Mouse (Mus musculus) embryonic facial prominence, embryonic 11.5 days (tissue): ENCODE measurements around the gene Klk12. TPM values are rescaled to one million over a fixed set of nuclear protein-coding genes. Genes with fewer than 3 reads are reported as not detected.

ENCODE experiments used
- ATAC-seq: fragments of 200-750 bp; cut with Nextera tagmentation; replicated peaks from 2 replicates; pipeline ENCODE4 v1.8.0; 2017; ENCODE audit warnings: low read depth; ENCODE audit not compliant: insufficient number of reproducible peaks, low FRiP score, low TSS enrichment
- DNase-seq: peaks from one replicate; pipeline ENCODE4 v3.0.0-alpha.2; 2015; ENCODE audit warnings: low spot score
- H3K27ac ChIP-seq: fragments of 300-500 bp; sonication (generic); replicated peaks from 2 replicates; pipeline ENCODE4 v1.5.1; 2014; ENCODE audit warnings: mild to moderate bottlenecking, low read depth, low read length, control low read depth
- H3K27me3 ChIP-seq: fragments of 300-500 bp; sonication (generic); 2 replicates; pipeline ENCODE4 v1.6.1; 2014; ENCODE audit warnings: mild to moderate bottlenecking, low read length, moderate library complexity, mixed read lengths; ENCODE audit not compliant: control insufficient read depth, insufficient read depth
- H3K36me3 ChIP-seq: fragments of 300-500 bp; sonication (generic); replicated peaks from 2 replicates; pipeline ENCODE4 v1.6.1; 2014; ENCODE audit warnings: low read depth, mild to moderate bottlenecking, low read length, moderate library complexity, mixed read lengths; ENCODE audit not compliant: control insufficient read depth, insufficient read depth
- H3K4me1 ChIP-seq: fragments of 300-500 bp; sonication (generic); 2 replicates; pipeline ENCODE4 v1.6.1; 2014; ENCODE audit warnings: low read length, mixed read lengths; ENCODE audit not compliant: control insufficient read depth, insufficient read depth
- H3K4me2 ChIP-seq: fragments of 300-500 bp; sonication (generic); 2 replicates; pipeline ENCODE4 v1.6.1; 2014; ENCODE audit warnings: low read depth, mild to moderate bottlenecking, control low read depth, low read length, moderate library complexity
- H3K4me3 ChIP-seq: fragments of 300-500 bp; sonication (generic); 2 replicates; pipeline ENCODE4 v1.5.1; 2014; ENCODE audit warnings: low read depth, low read length, control low read depth
- H3K9ac ChIP-seq: fragments of 300-500 bp; sonication (generic); replicated peaks from 2 replicates; pipeline ENCODE4 v1.6.1; 2014; ENCODE audit warnings: mild to moderate bottlenecking, control low read depth, low read length
- H3K9me3 ChIP-seq: fragments of 300-500 bp; sonication (generic); replicated peaks from 2 replicates; pipeline ENCODE4 v1.6.1; 2016; ENCODE audit warnings: mild to moderate bottlenecking, low read length, inconsistent platforms, mixed read lengths; ENCODE audit not compliant: control insufficient read depth
- WGBS: fragments of 180-500 bp; shearing (Covaris S2); extraction: QIAGEN DNeasy Blood & Tissue Kit; methylation state at CpG from one replicate; pipeline ENCODE4 v1.1.7; 2014; 5-methylcytosine and 5-hydroxymethylcytosine counted together
- polyA plus RNA-seq: library from polyadenylated mRNA; unstranded; fragments of >200 nt; fragmentation: Nextera tagmentation; extraction: Ambion mirVana; gene quantifications from 2 replicates; pipeline ENCODE4 v1.2.1, GENCODE M21; 2014

The Klk12 gene
- polyA plus RNA-seq, result not detected in 2 replicates

GRCm38 (mm10) chr7:43768597-43768996, at the start of gene Klk12:
Gene Klk12, plus strand, starts transcription at chr7:43768897.
- Histone ChIP-seq H3K9ac (no peak within 1 kb of the TSS), H3K4me2 (no peak within 1 kb of the TSS), H3K4me3 (no peak within 1 kb of the TSS), H3K4me1 (no peaks in the 10 kb centered on the region), H3K27ac (no peak within 1 kb of the TSS), H3K27me3 (no peaks in the 10 kb centered on the region), H3K36me3 (no peaks in the 10 kb centered on the region), H3K9me3 (no peaks in the 10 kb centered on the region)
- WGBS, result 86% methylated on average over 4 of the region's 4 CpGs
- ATAC-seq, result no peak
- DNase-seq, result no peak

- Histone ChIP-seq H3K27ac (no peak overlapping the region), H3K4me1 (no peaks in the 10 kb centered on the region), H3K36me3 (no peaks in the 10 kb centered on the region), H3K4me3 (no peak overlapping the region), H3K4me2 (no peak overlapping the region), H3K9ac (no peak overlapping the region), H3K9me3 (no peaks in the 10 kb centered on the region), H3K27me3 (no peaks in the 10 kb centered on the region)
- WGBS, result 73% methylated on average over 1 of the region's 1 CpGs
- DNase-seq, result no peak
- ATAC-seq, result no peak
These were observed 20.9 kb upstream of the Klk12 start for GRCm38 (mm10) chr7:43747788-43748187.

GRCm38 (mm10) chr7:43752806-43753205, 15.9 kb upstream of the Klk12 start:
- ATAC-seq, result no peak
- no peaks in the 10 kb centered on the region for H3K9me3 ChIP-seq

GRCm38 (mm10) chr7:43766484-43766883, 2.2 kb upstream of the Klk12 start:
- Histone ChIP-seq H3K27ac (no peak overlapping the region), H3K27me3 (no peaks in the 10 kb centered on the region), H3K9me3 (no peaks in the 10 kb centered on the region), H3K4me3 (no peak overlapping the region), H3K36me3 (no peaks in the 10 kb centered on the region), H3K4me1 (no peaks in the 10 kb centered on the region), H3K4me2 (no peak overlapping the region), H3K9ac (no peak overlapping the region)
- no peak for DNase-seq
- ATAC-seq, result no peak
- WGBS, result 49% methylated on average over 8 of the region's 8 CpGs

More at GRCm38 (mm10) chr7:43752806-43753205, 15.9 kb upstream of the Klk12 start:
- no peaks in the 10 kb centered on the region for H3K4me1 ChIP-seq
- H3K4me2 ChIP-seq, result no peak overlapping the region
- WGBS, result 88% methylated on average over 2 of the region's 2 CpGs
- H3K27me3 ChIP-seq, result no peaks in the 10 kb centered on the region
- H3K36me3 ChIP-seq, result no peaks in the 10 kb centered on the region
- no peak overlapping the region for H3K4me3 ChIP-seq
- no peak overlapping the region for H3K27ac ChIP-seq
- no peak for DNase-seq
- H3K9ac ChIP-seq, result no peak overlapping the region

GRCm38 (mm10) chr7:43769636-43770035, 939 bp downstream of the Klk12 start:
- 88% methylated on average over 8 of the region's 8 CpGs for WGBS
- ATAC-seq (no peak; the same call in 1 of the 2 replicates), DNase-seq (no peak)
- H3K27ac ChIP-seq, result no peak overlapping the region
- no peaks in the 10 kb centered on the region for H3K36me3 ChIP-seq
- no peaks in the 10 kb centered on the region for H3K9me3 ChIP-seq
- no peaks in the 10 kb centered on the region for H3K27me3 ChIP-seq
- H3K4me3 ChIP-seq, result no peak overlapping the region
- H3K9ac ChIP-seq, result no peak overlapping the region
- no peaks in the 10 kb centered on the region for H3K4me1 ChIP-seq
- H3K4me2 ChIP-seq, result no peak overlapping the region

- DNase-seq, result no peak
- H3K27ac ChIP-seq, result no peak overlapping the region
- H3K9ac ChIP-seq, result no peak overlapping the region
- 94% methylated on average over 10 of the region's 10 CpGs for WGBS
- no peak overlapping the region for H3K4me2 ChIP-seq
- no peaks in the 10 kb centered on the region for H3K36me3 ChIP-seq
- no peaks in the 10 kb centered on the region for H3K4me1 ChIP-seq
- no peak overlapping the region for H3K4me3 ChIP-seq
- no peaks in the 10 kb centered on the region for H3K27me3 ChIP-seq
- H3K9me3 ChIP-seq, result no peaks in the 10 kb centered on the region
- ATAC-seq, result no peak
These were observed 2.0 kb downstream of the Klk12 start for GRCm38 (mm10) chr7:43770701-43771100.

GRCm38 (mm10) chr7:43771916-43772315, 3.2 kb downstream of the Klk12 start:
- Histone ChIP-seq H3K36me3 (no peaks in the 10 kb centered on the region), H3K4me1 (no peaks in the 10 kb centered on the region), H3K9ac (no peak overlapping the region), H3K4me3 (no peak overlapping the region), H3K4me2 (no peak overlapping the region), H3K9me3 (no peaks in the 10 kb centered on the region), H3K27me3 (no peaks in the 10 kb centered on the region), H3K27ac (no peak overlapping the region)
- WGBS, result 93% methylated on average over 6 of the region's 6 CpGs
- ATAC-seq (no peak), DNase-seq (no peak)

- no peaks in the 10 kb centered on the region for H3K9me3 ChIP-seq
- H3K27ac ChIP-seq, result no peak overlapping the region
- no peaks in the 10 kb centered on the region for H3K4me1 ChIP-seq
- no peak overlapping the region for H3K4me2 ChIP-seq
- H3K27me3 ChIP-seq, result no peaks in the 10 kb centered on the region
- 81% methylated on average over 3 of the region's 3 CpGs for WGBS
- H3K9ac ChIP-seq, result no peak overlapping the region
- H3K4me3 ChIP-seq, result no peak overlapping the region
- ATAC-seq (no peak), DNase-seq (no peak)
- no peaks in the 10 kb centered on the region for H3K36me3 ChIP-seq
These were observed 4.2 kb downstream of the Klk12 start for GRCm38 (mm10) chr7:43772901-43773300.
